Mouse (Mus musculus) E14TG2a.4 (cell line): Measurements from ENCODE around the gene Cks2.

Source experiments
- H3K27me3 ChIP-seq: 2 replicates; pipeline ENCODE4 v1.6.1; 2014; ENCODE audit warnings: low read length, control low read depth; ENCODE audit not compliant: insufficient read depth
- H3K36me3 ChIP-seq: 2 replicates; pipeline ENCODE4 v1.6.1; 2014; ENCODE audit warnings: low read length, control low read depth; ENCODE audit not compliant: insufficient read depth
- H3K4me1 ChIP-seq: replicated peaks from 2 replicates; pipeline ENCODE4 v1.6.1; 2014; ENCODE audit warnings: low read depth, low read length, control low read depth
- H3K4me3 ChIP-seq: replicated peaks from 2 replicates; pipeline ENCODE4 v1.5.1; 2014; ENCODE audit warnings: mild to moderate bottlenecking, low read length
- H3K9me3 ChIP-seq: 2 replicates; pipeline ENCODE4 v1.6.1; 2014; ENCODE audit warnings: low read length, control low read depth
- CTCF ChIP-seq: conservative IDR thresholded peaks from 2 replicates; pipeline ENCODE4 v1.5.1; 2014; ENCODE audit warnings: low read length
- NANOG ChIP-seq: IDR thresholded peaks from 2 replicates; pipeline ENCODE4 v1.6.1; 2014; ENCODE audit warnings: borderline replicate concordance, low read length, mixed read lengths
- POU5F1 ChIP-seq: IDR thresholded peaks from 2 replicates; pipeline ENCODE4 v1.6.1; 2014; ENCODE audit warnings: low read length, borderline replicate concordance

The Cks2 gene

GRCm38 (mm10) chr13:51611060-51611459 is 34.0 kb upstream of the Cks2 start:
- Histone ChIP-seq H3K9me3 (no peaks in the 10 kb centered on the region), H3K27me3 (no peaks in the 10 kb centered on the region), H3K4me1 (peaks cover 54% of the 10 kb centered on the region), H3K4me3 (no peak overlapping the region), H3K36me3 (no peaks in the 10 kb centered on the region)
- TF ChIP-seq POU5F1 (no peak), NANOG (no peak), CTCF (no peak)

DNA sequence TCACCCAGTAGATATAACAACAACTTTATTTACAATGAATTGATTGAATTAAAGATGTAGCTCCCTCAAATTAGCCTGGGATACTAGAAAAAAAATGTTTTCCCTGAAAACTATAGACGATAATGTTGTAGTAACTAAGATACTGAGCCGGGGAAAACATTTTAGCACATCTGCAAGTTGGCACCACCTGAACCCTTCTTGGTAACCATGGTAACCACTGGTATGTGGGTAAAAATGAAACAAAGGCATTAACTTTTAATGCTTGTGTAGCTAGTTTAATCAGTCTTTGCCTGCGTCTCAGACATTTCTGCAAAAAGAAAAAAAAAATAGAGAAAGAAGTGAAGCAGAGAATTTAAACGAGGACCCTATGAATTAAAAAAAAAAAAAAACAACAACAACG is 33.5 kb upstream of the Cks2 start:
- Histone ChIP-seq H3K9me3 (no peaks in the 10 kb centered on the region), H3K4me1 (peaks cover 58% of the 10 kb centered on the region), H3K4me3 (no peak overlapping the region), H3K27me3 (no peaks in the 10 kb centered on the region), H3K36me3 (no peaks in the 10 kb centered on the region)
- TF ChIP-seq POU5F1 (no peak), NANOG (no peak), CTCF (no peak)

DNA sequence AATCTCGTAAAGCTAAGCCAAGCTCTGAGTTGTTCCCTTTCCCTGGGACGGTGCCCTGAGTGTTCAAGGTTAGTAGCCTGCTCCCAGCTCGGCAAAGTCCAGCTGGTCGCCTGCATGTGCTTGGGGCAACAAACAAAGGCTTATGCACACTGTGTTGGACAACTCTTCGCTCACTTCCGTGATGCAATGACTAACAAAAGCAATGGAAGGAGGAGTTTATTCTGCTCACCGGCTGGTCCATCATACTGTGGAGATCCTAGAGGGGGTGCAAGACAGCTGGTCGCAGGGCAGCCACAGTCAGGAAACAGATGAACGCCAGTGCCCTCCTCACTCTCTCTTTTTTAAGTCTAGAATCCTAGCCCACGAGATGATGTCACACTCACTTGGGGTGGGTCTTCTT is 29.2 kb upstream of the Cks2 start:
- TF ChIP-seq CTCF, result no peak
- TF ChIP-seq NANOG, result no peak
- no peak for TF ChIP-seq POU5F1
- H3K4me3 ChIP-seq, result peak overlapping the region; percentile 60
- peaks cover 58% of the 10 kb centered on the region for H3K4me1 ChIP-seq
- no peaks in the 10 kb centered on the region for H3K36me3 ChIP-seq
- no peaks in the 10 kb centered on the region for H3K9me3 ChIP-seq
- no peaks in the 10 kb centered on the region for H3K27me3 ChIP-seq

GRCm38 (mm10) chr13:51616417-51617044 is 28.5 kb upstream of the Cks2 start:
- H3K27me3 ChIP-seq, result no peaks in the 10 kb centered on the region
- peak overlapping the region; percentile 60 for H3K4me3 ChIP-seq
- no peaks in the 10 kb centered on the region for H3K36me3 ChIP-seq
- no peaks in the 10 kb centered on the region for H3K9me3 ChIP-seq
- peaks cover 52% of the 10 kb centered on the region for H3K4me1 ChIP-seq
- TF ChIP-seq NANOG, result no peak
- no peak for TF ChIP-seq POU5F1

GRCm38 (mm10) chr13:51617306-51617705 is 27.7 kb upstream of the Cks2 start:
- Histone ChIP-seq H3K36me3 (no peaks in the 10 kb centered on the region), H3K9me3 (no peaks in the 10 kb centered on the region), H3K4me1 (peaks cover 45% of the 10 kb centered on the region), H3K27me3 (no peaks in the 10 kb centered on the region), H3K4me3 (no peak overlapping the region)
- no peak for TF ChIP-seq POU5F1
- no peak for TF ChIP-seq NANOG
- TF ChIP-seq CTCF, result no peak

DNA sequence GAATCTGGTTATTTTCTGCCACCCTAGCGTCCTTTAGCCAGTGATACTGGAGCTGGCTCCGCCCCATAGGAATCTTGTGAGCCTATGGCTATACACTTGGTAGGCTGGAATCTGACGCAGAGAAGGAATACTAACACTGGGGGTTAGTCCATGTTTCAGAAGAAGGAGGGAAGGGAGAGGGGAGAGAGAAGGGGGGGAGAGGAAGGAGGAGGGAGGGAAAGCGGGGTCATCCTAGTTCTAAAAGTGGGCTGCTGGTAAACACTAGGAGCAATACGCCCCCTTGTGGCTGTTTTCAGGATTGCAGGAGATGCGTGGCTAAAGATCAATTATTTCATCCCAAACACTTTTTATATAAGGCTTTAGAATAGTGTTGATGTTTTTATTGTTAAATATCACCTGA is 27.2 kb upstream of the Cks2 start:
- TF ChIP-seq NANOG (no peak), POU5F1 (no peak), CTCF (peak; percentile 93)
- H3K4me3 ChIP-seq, result no peak overlapping the region
- no peaks in the 10 kb centered on the region for H3K9me3 ChIP-seq
- no peaks in the 10 kb centered on the region for H3K36me3 ChIP-seq
- peaks cover 45% of the 10 kb centered on the region for H3K4me1 ChIP-seq
- no peaks in the 10 kb centered on the region for H3K27me3 ChIP-seq

GRCm38 (mm10) chr13:51618602-51619001 is 26.4 kb upstream of the Cks2 start:
- Histone ChIP-seq H3K9me3 (no peaks in the 10 kb centered on the region), H3K27me3 (no peaks in the 10 kb centered on the region), H3K4me3 (no peak overlapping the region), H3K36me3 (no peaks in the 10 kb centered on the region), H3K4me1 (peaks cover 48% of the 10 kb centered on the region)
- TF ChIP-seq POU5F1, result no peak
- no peak for TF ChIP-seq NANOG
- TF ChIP-seq CTCF, result no peak

DNA sequence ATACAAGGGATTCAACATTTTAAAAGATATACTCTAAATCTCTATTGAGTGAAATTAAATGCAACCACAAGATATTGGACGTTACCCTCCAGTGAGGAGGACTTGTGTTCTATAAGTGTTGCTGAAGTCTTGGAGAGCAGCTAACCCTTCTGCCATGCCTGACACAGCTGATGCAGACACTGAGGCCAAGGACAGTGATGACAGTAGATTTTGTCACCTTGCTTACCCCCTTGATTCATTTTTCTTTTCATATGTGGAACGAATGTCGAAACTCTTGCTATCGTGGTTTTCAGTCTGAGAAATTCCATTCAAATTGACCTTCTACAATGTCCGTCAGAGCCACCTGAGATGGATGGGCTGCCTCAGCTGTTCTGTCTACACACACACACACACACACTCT is 22.4 kb upstream of the Cks2 start:
- TF ChIP-seq POU5F1 (no peak), NANOG (no peak), CTCF (no peak)
- no peaks in the 10 kb centered on the region for H3K36me3 ChIP-seq

DNA sequence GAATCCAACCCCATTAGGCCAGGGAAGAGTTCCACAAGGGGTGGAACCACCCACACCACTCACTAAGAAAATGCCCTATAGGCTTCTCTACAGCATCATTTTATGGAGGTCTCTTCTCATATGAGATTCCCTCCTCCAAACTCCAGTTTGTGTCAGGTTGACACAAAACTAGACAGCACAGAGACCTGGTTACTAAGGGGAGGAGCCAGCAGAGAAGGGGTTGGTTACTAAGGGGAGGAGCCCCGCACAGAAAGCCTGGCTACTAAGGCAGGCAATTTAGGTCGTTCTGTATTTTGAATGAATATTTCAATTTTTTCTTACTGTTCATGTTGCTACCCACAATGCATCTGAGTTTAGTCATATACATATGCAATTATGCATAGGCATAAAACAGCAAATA is 21.4 kb upstream of the Cks2 start:
- no peaks in the 10 kb centered on the region for H3K27me3 ChIP-seq
- no peaks in the 10 kb centered on the region for H3K9me3 ChIP-seq
- no peaks in the 10 kb centered on the region for H3K36me3 ChIP-seq
- H3K4me3 ChIP-seq, result no peak overlapping the region
- peaks cover 29% of the 10 kb centered on the region for H3K4me1 ChIP-seq
- TF ChIP-seq CTCF, result no peak
- TF ChIP-seq NANOG, result no peak
- TF ChIP-seq POU5F1, result no peak

More for the DNA sequence above, 22.4 kb upstream of the Cks2 start:
- no peaks in the 10 kb centered on the region for H3K27me3 ChIP-seq
- H3K4me1 ChIP-seq, result peaks cover 30% of the 10 kb centered on the region
- H3K9me3 ChIP-seq, result no peaks in the 10 kb centered on the region
- no peak overlapping the region for H3K4me3 ChIP-seq
